Mouse (Mus musculus) megakaryocyte, embryonic 14.5 days (primary cell): ENCODE data around the gene Ap2b1.

Experiments used
- FLI1 ChIP-seq: IDR thresholded peaks from 2 replicates; pipeline ENCODE4 v1.6.1; 2012; ENCODE audit warnings: low read length, inconsistent platforms, mixed read lengths
- GATA1 ChIP-seq: IDR thresholded peaks from 3 replicates; pipeline ENCODE4 v1.6.1; 2012; ENCODE audit warnings: mixed read lengths, low read length, inconsistent platforms, borderline replicate concordance

DNA sequence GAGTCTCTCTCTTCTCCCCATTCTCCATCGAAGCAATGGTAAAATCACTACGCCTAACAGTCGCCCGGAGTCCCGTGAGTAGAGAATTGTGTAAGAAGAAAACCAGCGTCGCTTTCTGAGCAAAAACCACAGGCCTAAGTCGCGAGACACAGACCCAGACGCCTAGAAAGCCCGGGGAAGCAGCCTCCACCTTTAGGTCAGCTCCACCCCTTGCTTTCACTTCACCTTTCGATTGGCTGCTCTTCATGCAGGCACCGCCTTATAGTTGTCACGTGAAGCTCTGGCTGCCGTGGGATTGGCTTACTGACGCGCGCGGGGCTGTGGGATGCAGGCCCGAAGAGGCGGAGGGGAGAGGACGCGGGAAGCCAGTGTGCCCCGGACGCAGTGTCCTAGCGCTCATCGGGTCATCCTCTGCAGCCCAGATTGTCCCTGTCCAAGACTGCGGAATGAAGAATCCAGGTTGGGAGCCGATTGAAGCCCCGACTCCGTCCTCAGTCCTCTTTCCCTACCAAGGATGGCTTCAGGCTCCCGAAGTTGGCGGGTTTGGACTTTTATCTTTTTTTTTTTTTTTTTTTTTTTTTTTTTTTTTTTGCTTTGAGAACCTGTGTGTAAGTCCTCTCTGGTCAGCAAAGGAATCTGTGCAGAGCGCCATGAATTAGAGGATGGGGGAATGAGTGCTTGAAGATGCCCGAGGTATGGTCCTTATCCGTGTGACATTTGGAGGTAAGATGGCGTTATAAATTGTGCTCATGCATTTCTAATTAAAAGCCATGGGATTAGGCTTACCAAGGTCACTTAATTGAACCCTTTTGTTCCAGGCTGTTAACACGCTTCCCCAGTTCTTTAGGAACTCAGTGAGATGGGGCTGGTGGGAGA is 7.2 kb upstream of the Ap2b1 start:
- TF ChIP-seq GATA1, result no peak
- TF ChIP-seq FLI1, result no peak
